Mouse (Mus musculus): ENCODE data around the gene Ndufaf2.

- TF ChIP-seq POLR2A (IDR thresholded peaks at IDR 0.05; ENCODE audit: extremely low read depth, insufficient read depth, low read length) = no peak
- TF ChIP-seq CTCF (IDR thresholded peaks at IDR 0.05; ENCODE audit: low read depth, low read length) = no peak
Observed at GRCm38 (mm10) chr13:107959891-107960290, 198.5 kb downstream of the Ndufaf2 start.

All from liver, adult 2 months (tissue).